Mouse (Mus musculus): ENCODE results near the gene Uroc1.

The Uroc1 gene

GRCm38 (mm10) chr6:90358142-90358541, 25.1 kb downstream of the Uroc1 start:
- no peak for DNase-seq (ENCODE audit: low spot score)

GRCm38 (mm10) chr6:90359445-90359844, 26.4 kb downstream of the Uroc1 start:
- DNase-seq (ENCODE audit: low spot score) = no peak

GRCm38 (mm10) chr6:90360024-90360781, 27.1 kb downstream of the Uroc1 start:
- peak; percentile 67 for DNase-seq (ENCODE audit: low spot score)

GRCm38 (mm10) chr6:90360922-90361614, 28.0 kb downstream of the Uroc1 start:
- no peak for DNase-seq (ENCODE audit: low spot score)

- DNase-seq (ENCODE audit: low spot score) = peak; percentile 77
Measured at GRCm38 (mm10) chr6:90363301-90363700, 30.2 kb downstream of the Uroc1 start.

- DNase-seq (ENCODE audit: low spot score) = peak; percentile 99
Measured at GRCm38 (mm10) chr6:90368976-90369724, 36.1 kb downstream of the Uroc1 start, which contains the start of gene Zxdc. Gene Zxdc (plus strand): TSS chr6:90369492.

GRCm38 (mm10) chr6:90369725-90370553, 36.9 kb downstream of the Uroc1 start:
- no peak for DNase-seq (ENCODE audit: low spot score)

GRCm38 (mm10) chr6:90374647-90375046, 41.6 kb downstream of the Uroc1 start:
- DNase-seq (ENCODE audit: low spot score) = no peak

GRCm38 (mm10) chr6:90377708-90378107, 44.6 kb downstream of the Uroc1 start:
- DNase-seq (ENCODE audit: low spot score) = no peak

GRCm38 (mm10) chr6:90381465-90381864, 48.4 kb downstream of the Uroc1 start:
- DNase-seq (ENCODE audit: low spot score) = no peak

GRCm38 (mm10) chr6:90390629-90391028, 57.5 kb downstream of the Uroc1 start:
- no peak for DNase-seq (ENCODE audit: low spot score)

- no peak for DNase-seq (ENCODE audit: low spot score)
Measured at GRCm38 (mm10) chr6:90393948-90394347, 60.9 kb downstream of the Uroc1 start.

- DNase-seq (ENCODE audit: low spot score) = no peak
Measured at GRCm38 (mm10) chr6:90395751-90396150, 62.7 kb downstream of the Uroc1 start.

GRCm38 (mm10) chr6:90397291-90397690, 64.2 kb downstream of the Uroc1 start:
- no peak for DNase-seq (ENCODE audit: low spot score)

GRCm38 (mm10) chr6:90408632-90409031, 75.5 kb downstream of the Uroc1 start:
- DNase-seq (ENCODE audit: low spot score) = no peak

- no peak for DNase-seq (ENCODE audit: low spot score)
Measured at GRCm38 (mm10) chr6:90410972-90411371, 77.9 kb downstream of the Uroc1 start.

- DNase-seq (ENCODE audit: low spot score) = peak; percentile 37
Measured at GRCm38 (mm10) chr6:90411926-90412325, 78.8 kb downstream of the Uroc1 start.

Data from ovary, adult 18-20 months (tissue).